In the genomic region with DNA sequence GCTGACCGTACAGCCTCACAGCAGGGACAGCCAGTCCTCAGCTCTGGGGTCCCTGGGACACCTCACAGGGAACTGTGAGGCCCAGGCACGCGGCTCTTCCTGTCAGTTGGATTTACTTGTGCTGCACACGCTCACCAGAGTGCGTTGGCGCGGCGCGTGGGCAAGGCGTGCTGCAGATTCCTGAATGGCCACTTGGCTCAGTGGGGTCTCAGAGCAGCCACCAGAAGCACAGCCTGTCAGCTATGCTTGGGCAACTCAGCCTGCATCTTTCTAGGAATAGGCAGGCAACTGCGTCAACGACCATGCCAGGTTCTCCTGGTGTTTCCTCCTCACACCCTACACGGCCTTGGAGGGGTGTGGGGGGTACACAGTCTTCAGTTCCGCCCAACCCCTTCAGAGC, we compare ENCODE assay signal across 19 mouse cellular contexts. TPM values are rescaled to one million over a fixed set of nuclear protein-coding genes. Genes with fewer than 3 reads are reported as not detected.
DNase-seq lines count a peak whose midpoint lies in the region; ATAC-seq and TF ChIP-seq lines count a peak whose summit lies in the region.
"Had no signal": no experiment of that assay in that cellular context is flagged by ENCODE, and none has a peak within 500 bp of the region (broad histone marks: within the 10 kb centered on the region; RNA-seq: fewer than 3 reads in every experiment).

No protein-coding gene starts in this region.

- WGBS in forebrain, embryonic 10.5 days = 87% methylated on average over 14 of the region's 14 CpGs
- 83% methylated on average over 14 of the region's 14 CpGs for WGBS in forebrain, embryonic 16.5 days
- 87% methylated on average over 14 of the region's 14 CpGs for WGBS in midbrain, embryonic 10.5 days
- WGBS in midbrain, embryonic 15.5 days = 88% methylated on average over 14 of the region's 14 CpGs

- H3K36me3 ChIP-seq in forebrain, embryonic 10.5 days (replicated peaks) = no peaks in the 10 kb centered on the region
- H3K36me3 ChIP-seq in forebrain, embryonic 16.5 days (ENCODE audit: control insufficient read depth, insufficient read depth) = no peaks in the 10 kb centered on the region
- no peaks in the 10 kb centered on the region for H3K36me3 ChIP-seq in midbrain, embryonic 10.5 days
- no peaks in the 10 kb centered on the region for H3K36me3 ChIP-seq in midbrain, embryonic 15.5 days (replicated peaks)
- H3K36me3 ChIP-seq: midbrain, embryonic 12.5 days had no signal

- H3K4me2 ChIP-seq in forebrain, embryonic 16.5 days (ENCODE audit: low read length) = no peak overlapping the region
- H3K4me2 ChIP-seq in midbrain, embryonic 15.5 days = no peak overlapping the region
- H3K4me2 ChIP-seq: midbrain, embryonic 12.5 days had no signal

- no peak overlapping the region for H3K4me3 ChIP-seq in forebrain, embryonic 10.5 days
- H3K4me3 ChIP-seq in forebrain, embryonic 16.5 days (replicated peaks; ENCODE audit: low read length) = no peak overlapping the region
- H3K4me3 ChIP-seq in layer of hippocampus, adult 2 months = no peak overlapping the region
- no peak overlapping the region for H3K4me3 ChIP-seq in midbrain, embryonic 10.5 days
- H3K4me3 ChIP-seq in midbrain, embryonic 15.5 days = no peak overlapping the region
- H3K4me3 ChIP-seq: left cerebral cortex, adult 2 months; midbrain, embryonic 12.5 days had no signal

- ATAC-seq in forebrain, embryonic 16.5 days = no peak
- no peak for ATAC-seq in midbrain, embryonic 15.5 days (replicated peaks)
- ATAC-seq: CD4-positive, CD25-positive, alpha-beta regulatory T cell, adult 4 months; inflammation-experienced regulatory T-cells, adult 6 months; lung, postnatal 0 days had no signal

- H3K4me1 ChIP-seq in forebrain, embryonic 10.5 days = peaks cover 27% of the 10 kb centered on the region
- H3K4me1 ChIP-seq in forebrain, embryonic 16.5 days (replicated peaks; ENCODE audit: control insufficient read depth, insufficient read depth, low read length) = no peaks in the 10 kb centered on the region
- H3K4me1 ChIP-seq in midbrain, embryonic 10.5 days = peaks cover 39% of the 10 kb centered on the region
- peaks cover 3% of the 10 kb centered on the region; the same call in 1 of the 2 replicates for H3K4me1 ChIP-seq in midbrain, embryonic 15.5 days

- peak; percentile 25 for TF ChIP-seq CTCF in layer of hippocampus, adult 2 months (conservative IDR thresholded peaks at IDR 0.05)

- 0 out of 2 replicates have a peak overlapping the region, but pooled peaks have one; percentile 1 for H3K27ac ChIP-seq in forebrain, embryonic 10.5 days
- no peak overlapping the region for H3K27ac ChIP-seq in forebrain, embryonic 16.5 days (ENCODE audit: low read length)
- no peak overlapping the region for H3K27ac ChIP-seq in layer of hippocampus, adult 2 months
- peak overlapping the region; percentile 42; the same call in 1 of the 2 replicates for H3K27ac ChIP-seq in midbrain, embryonic 10.5 days (replicated peaks)
- no peak overlapping the region for H3K27ac ChIP-seq in midbrain, embryonic 15.5 days
- H3K27ac ChIP-seq: left cerebral cortex, adult 2 months; liver, embryonic 14.5 days; midbrain, embryonic 12.5 days had no signal

- no peaks in the 10 kb centered on the region for H3K27me3 ChIP-seq in forebrain, embryonic 10.5 days (ENCODE audit: poor library complexity, severe bottlenecking)
- no peaks in the 10 kb centered on the region for H3K27me3 ChIP-seq in forebrain, embryonic 16.5 days (replicated peaks; ENCODE audit: control insufficient read depth, insufficient read depth, low read length)
- no peaks in the 10 kb centered on the region for H3K27me3 ChIP-seq in midbrain, embryonic 10.5 days (ENCODE audit: low read depth, poor library complexity, severe bottlenecking)
- H3K27me3 ChIP-seq in midbrain, embryonic 15.5 days (replicated peaks) = no peaks in the 10 kb centered on the region
- H3K27me3 ChIP-seq: midbrain, embryonic 12.5 days had no signal

- DNase-seq in forebrain, embryonic 10.5 days (ENCODE audit: extremely low spot score, low spot score) = no peak
- DNase-seq in layer of hippocampus, adult 2 months (ENCODE audit: low spot score in 2 of 2) = no peak
- no peak for DNase-seq in layer of hippocampus, adult 11-12 months (ENCODE audit: low spot score)
- no peak for DNase-seq in midbrain, embryonic 10.5 days (ENCODE audit: low spot score)
- no peak for DNase-seq in ovary, postnatal 10 days (ENCODE audit: low spot score)
- DNase-seq: adrenal gland, postnatal 25 days; cerebellum, adult 9-10 months; heart, postnatal 4 days; kidney, adult 18-20 months; kidney, postnatal 4 days; thymus, adult 2 months had no signal

- no peaks in the 10 kb centered on the region for H3K9me3 ChIP-seq in forebrain, embryonic 10.5 days
- H3K9me3 ChIP-seq in forebrain, embryonic 16.5 days (ENCODE audit: control insufficient read depth, low read length) = no peaks in the 10 kb centered on the region
- H3K9me3 ChIP-seq in midbrain, embryonic 10.5 days (replicated peaks) = no peaks in the 10 kb centered on the region
- H3K9me3 ChIP-seq in midbrain, embryonic 15.5 days = no peaks in the 10 kb centered on the region
- H3K9me3 ChIP-seq: midbrain, embryonic 12.5 days had no signal

- no peak overlapping the region for H3K9ac ChIP-seq in forebrain, embryonic 16.5 days (replicated peaks; ENCODE audit: low read depth, low read length)
- no peak overlapping the region for H3K9ac ChIP-seq in midbrain, embryonic 15.5 days
- H3K9ac ChIP-seq: liver, embryonic 14.5 days; midbrain, embryonic 12.5 days had no signal

RNA-seq across cellular contexts. Expression of a gene that starts 36.1 kb away (rescaled TPM):
- polyA plus RNA-seq in forebrain, embryonic 10.5 days (2016; fragmentation: Nextera tagmentation; extraction: Ambion mirVana) = 31.6 and 32.5 TPM in 2 replicates
- polyA plus RNA-seq in forebrain, embryonic 16.5 days (2015; fragmentation: Nextera tagmentation; extraction: Ambion mirVana) = 20.9 and 25.0 TPM in 2 replicates
- 10 to 100 TPM; 30.3 to 34.9 TPM for total RNA-seq in layer of hippocampus, adult 2 months (2021)
- polyA plus RNA-seq in midbrain, embryonic 10.5 days (2016; fragmentation: Nextera tagmentation; extraction: Ambion mirVana) = 28.2 and 30.8 TPM in 2 replicates
- 27.8 and 28.5 TPM in 2 replicates for polyA plus RNA-seq in midbrain, embryonic 15.5 days (2015; fragmentation: Nextera tagmentation; extraction: Ambion mirVana)

RNA-seq across cellular contexts. Expression of a gene that starts 44.7 kb away (rescaled TPM):
- polyA plus RNA-seq in forebrain, embryonic 10.5 days (2016; fragmentation: Nextera tagmentation; extraction: Ambion mirVana) = 1.3 and 1.4 TPM in 2 replicates
- 1.2 and 1.3 TPM in 2 replicates for polyA plus RNA-seq in forebrain, embryonic 16.5 days (2015; fragmentation: Nextera tagmentation; extraction: Ambion mirVana)
- 10 to 100 TPM; 22.1 to 23.0 TPM for total RNA-seq in layer of hippocampus, adult 2 months (2021)
- 1.5 and 1.7 TPM in 2 replicates for polyA plus RNA-seq in midbrain, embryonic 10.5 days (2016; fragmentation: Nextera tagmentation; extraction: Ambion mirVana)
- polyA plus RNA-seq in midbrain, embryonic 15.5 days (2015; fragmentation: Nextera tagmentation; extraction: Ambion mirVana) = 1.8 TPM in 2 replicates

RNA-seq across cellular contexts. Expression of a gene that starts 51.0 kb away (rescaled TPM):
- polyA plus RNA-seq in forebrain, embryonic 10.5 days (2016; fragmentation: Nextera tagmentation; extraction: Ambion mirVana) = 511 and 540 TPM in 2 replicates
- polyA plus RNA-seq in forebrain, embryonic 16.5 days (2015; fragmentation: Nextera tagmentation; extraction: Ambion mirVana) = 354 and 367 TPM in 2 replicates
- 100 to 1,000 TPM; 345 to 350 TPM for total RNA-seq in layer of hippocampus, adult 2 months (2021)
- 426 and 489 TPM in 2 replicates for polyA plus RNA-seq in midbrain, embryonic 10.5 days (2016; fragmentation: Nextera tagmentation; extraction: Ambion mirVana)
- polyA plus RNA-seq in midbrain, embryonic 15.5 days (2015; fragmentation: Nextera tagmentation; extraction: Ambion mirVana) = 307 and 313 TPM in 2 replicates

Comparison
In these comparisons a context has a peak if more than half of its experiments do, and no peak if none do; other contexts are left out.
1. H3K27ac ChIP-seq: peak in forebrain, embryonic 10.5 days (single experiment) and midbrain, embryonic 10.5 days (single experiment); none in forebrain, embryonic 16.5 days (single experiment), layer of hippocampus, adult 2 months (single experiment) and midbrain, embryonic 15.5 days (single experiment).